Mouse (Mus musculus) midbrain, embryonic 15.5 days (tissue): ENCODE measurements around the gene Ndufs7. TPM values are rescaled to one million over a fixed set of nuclear protein-coding genes. Genes with fewer than 3 reads are reported as not detected.

Source experiments
- ATAC-seq: fragments of 200-750 bp; cut with Nextera tagmentation; replicated peaks from 2 replicates; pipeline ENCODE4 v1.8.0; 2017; ENCODE audit warnings: moderate TSS enrichment
- H3K27ac ChIP-seq: fragments of 300-500 bp; sonication (generic); 2 replicates; pipeline ENCODE4 v1.5.1; 2015; ENCODE audit warnings: mild to moderate bottlenecking, inconsistent platforms
- H3K27me3 ChIP-seq: fragments of 300-500 bp; sonication (generic); replicated peaks from 2 replicates; pipeline ENCODE4 v1.6.1; 2015; ENCODE audit warnings: inconsistent platforms
- H3K36me3 ChIP-seq: fragments of 300-500 bp; sonication (generic); replicated peaks from 2 replicates; pipeline ENCODE4 v1.6.1; 2015; ENCODE audit warnings: inconsistent platforms
- H3K4me1 ChIP-seq: fragments of 300-500 bp; sonication (generic); 2 replicates; pipeline ENCODE4 v1.6.1; 2015; ENCODE audit warnings: inconsistent platforms
- H3K4me2 ChIP-seq: fragments of 300-500 bp; sonication (generic); 2 replicates; pipeline ENCODE4 v1.6.1; 2015; ENCODE audit warnings: inconsistent platforms, mild to moderate bottlenecking, moderate library complexity
- H3K4me3 ChIP-seq: fragments of 300-500 bp; sonication (generic); 2 replicates; pipeline ENCODE4 v1.5.1; 2015; ENCODE audit warnings: mild to moderate bottlenecking, inconsistent platforms
- H3K9ac ChIP-seq: fragments of 300-500 bp; sonication (generic); 2 replicates; pipeline ENCODE4 v1.6.1; 2015; ENCODE audit warnings: mild to moderate bottlenecking, inconsistent platforms
- H3K9me3 ChIP-seq: fragments of 300-500 bp; sonication (generic); 2 replicates; pipeline ENCODE4 v1.6.1; 2016; ENCODE audit warnings: inconsistent platforms
- whole genome bisulfite sequencing: fragments of 180-500 bp; shearing (Covaris S2); methylation state at CpG from one replicate; pipeline ENCODE4 v1.1.7; 2015; ENCODE audit warnings: mixed read lengths; 5-methylcytosine and 5-hydroxymethylcytosine counted together
- polyA plus RNA-seq: library from polyadenylated mRNA; unstranded; fragments of >200 nt; fragmentation: Nextera tagmentation; extraction: Ambion mirVana; gene quantifications from 2 replicates; pipeline ENCODE4 v1.2.1, GENCODE M21; 2015

Ndufs7 gene
- polyA plus RNA-seq, 1 experiment from 2014 or later, result 290 TPM

DNA sequence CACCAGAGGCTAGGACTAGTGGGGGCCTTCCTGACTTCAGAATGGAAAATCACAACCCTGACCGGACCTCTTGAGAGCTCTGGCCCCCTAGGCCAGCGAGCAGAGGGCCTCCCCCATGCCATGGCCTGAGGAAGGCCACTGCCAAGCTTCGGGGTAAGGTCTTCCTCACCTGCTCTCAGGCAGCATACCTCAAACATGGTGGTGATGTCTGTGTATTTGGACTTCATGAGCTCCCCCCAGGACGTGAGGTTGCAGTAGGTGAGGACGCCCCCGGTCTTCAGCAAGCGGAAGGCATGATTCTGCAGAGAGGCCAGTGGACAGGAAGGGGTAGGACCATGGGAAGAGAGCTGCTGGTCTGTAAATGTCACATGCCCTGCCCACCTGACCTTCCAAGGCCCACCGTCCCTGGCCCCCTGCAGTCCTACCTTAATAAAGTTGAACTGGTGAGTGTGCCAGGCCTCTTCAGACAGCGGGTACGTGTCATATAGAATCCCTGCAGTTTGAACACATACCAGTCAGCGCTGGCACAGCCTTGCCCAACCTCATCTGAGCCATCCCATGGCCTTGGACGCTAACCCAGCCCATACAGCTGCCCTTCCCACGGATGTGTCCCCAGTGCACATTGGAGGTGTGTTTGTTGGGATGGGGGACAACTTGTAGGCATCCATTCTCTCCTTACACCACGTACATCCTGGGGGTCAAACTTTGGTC lies 10.0 kb downstream of the Ndufs7 start:
- H3K4me2 ChIP-seq, result no peak overlapping the region
- no peaks in the 10 kb centered on the region for H3K27me3 ChIP-seq
- 0 out of 2 replicates have a peak overlapping the region, but pooled peaks have one; percentile 17 for H3K9ac ChIP-seq
- ATAC-seq, result no peak
- H3K4me3 ChIP-seq, result no peak overlapping the region
- peaks cover 36% of the 10 kb centered on the region for H3K4me1 ChIP-seq
- H3K27ac ChIP-seq, result no peak overlapping the region
- H3K9me3 ChIP-seq, result no peaks in the 10 kb centered on the region
- WGBS, result 93% methylated on average over 14 of the region's 14 CpGs
- peaks cover 24% of the 10 kb centered on the region; the same call in 1 of the 2 replicates for H3K36me3 ChIP-seq

DNA sequence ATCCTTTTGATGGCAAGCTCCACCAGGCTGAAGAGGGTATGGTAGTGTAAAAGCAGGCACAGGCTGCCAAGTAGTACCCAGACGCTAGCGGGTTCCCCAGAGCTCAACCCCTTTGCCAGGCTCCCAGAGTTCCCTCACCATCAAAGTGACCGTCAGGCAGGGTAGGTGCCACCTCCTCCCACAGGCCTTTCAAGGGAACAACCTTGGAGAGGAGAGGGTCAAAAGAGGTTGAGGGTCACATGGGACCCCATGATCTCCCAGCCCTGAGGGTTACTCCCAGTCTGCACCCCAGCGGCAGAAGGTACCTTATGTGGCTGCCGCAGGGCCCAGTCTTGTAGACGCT lies 10.5 kb downstream of the Ndufs7 start:
- whole genome bisulfite sequencing, result 68% methylated on average over 6 of the region's 6 CpGs
- ATAC-seq, result no peak
- no peak overlapping the region for H3K4me3 ChIP-seq

DNA sequence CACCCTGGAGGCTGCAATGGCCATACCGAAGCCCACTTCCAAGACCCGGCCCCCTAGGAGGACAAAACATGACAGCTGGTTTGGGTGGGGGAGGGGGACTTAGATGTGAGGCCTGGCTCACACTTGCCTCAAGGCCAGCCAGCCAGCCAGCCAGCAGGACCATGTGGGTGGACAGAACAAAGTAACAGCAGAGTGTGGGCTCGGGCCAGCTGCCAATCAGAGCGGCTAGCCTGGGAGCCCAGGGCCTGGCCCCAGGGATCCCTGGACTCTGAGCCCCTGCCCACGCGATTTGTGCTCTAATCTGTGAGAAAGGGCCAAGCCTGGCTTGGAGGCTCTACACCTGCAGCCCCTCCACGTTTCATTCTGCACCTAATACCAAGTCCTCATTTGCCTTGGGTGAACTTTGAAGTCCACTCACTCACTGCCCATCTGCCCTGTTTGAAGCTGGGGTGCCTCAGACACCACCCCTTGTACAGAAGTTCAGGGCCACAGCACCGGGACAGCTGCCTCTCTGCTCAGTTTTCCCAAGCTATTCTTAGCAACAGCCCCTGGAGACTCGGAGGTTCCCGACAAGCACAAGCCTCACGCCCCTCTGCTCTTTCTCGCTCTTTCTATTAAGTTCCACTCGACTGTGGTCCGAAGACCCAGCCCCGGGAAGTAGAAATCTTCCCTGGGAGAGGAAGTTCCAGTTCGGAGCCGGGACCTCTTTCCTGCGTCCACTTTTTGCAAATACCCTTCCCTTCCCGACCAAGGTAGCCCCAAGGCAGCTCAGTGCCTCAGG lies 11.1 kb downstream of the Ndufs7 start:
- 3% methylated on average over 19 of the region's 19 CpGs for WGBS
- no peaks in the 10 kb centered on the region for H3K9me3 ChIP-seq
- peak overlapping the region; percentile 63 for H3K9ac ChIP-seq
- peak overlapping the region; percentile 86 for H3K27ac ChIP-seq
- ATAC-seq, result no peak
- peak overlapping the region; percentile 86 for H3K4me2 ChIP-seq
- peak overlapping the region; percentile 47 for H3K4me3 ChIP-seq
- H3K36me3 ChIP-seq, result peaks cover 18% of the 10 kb centered on the region; the same call in 1 of the 2 replicates
- H3K4me1 ChIP-seq, result peaks cover 42% of the 10 kb centered on the region
- H3K27me3 ChIP-seq, result no peaks in the 10 kb centered on the region

More for the DNA sequence above, 10.5 kb downstream of the Ndufs7 start:
- Histone ChIP-seq H3K4me2 (peak overlapping the region; percentile 86), H3K4me1 (peaks cover 40% of the 10 kb centered on the region), H3K9ac (no peak overlapping the region), H3K36me3 (peaks cover 24% of the 10 kb centered on the region; the same call in 1 of the 2 replicates), H3K27me3 (no peaks in the 10 kb centered on the region), H3K9me3 (no peaks in the 10 kb centered on the region), H3K27ac (no peak overlapping the region)

DNA sequence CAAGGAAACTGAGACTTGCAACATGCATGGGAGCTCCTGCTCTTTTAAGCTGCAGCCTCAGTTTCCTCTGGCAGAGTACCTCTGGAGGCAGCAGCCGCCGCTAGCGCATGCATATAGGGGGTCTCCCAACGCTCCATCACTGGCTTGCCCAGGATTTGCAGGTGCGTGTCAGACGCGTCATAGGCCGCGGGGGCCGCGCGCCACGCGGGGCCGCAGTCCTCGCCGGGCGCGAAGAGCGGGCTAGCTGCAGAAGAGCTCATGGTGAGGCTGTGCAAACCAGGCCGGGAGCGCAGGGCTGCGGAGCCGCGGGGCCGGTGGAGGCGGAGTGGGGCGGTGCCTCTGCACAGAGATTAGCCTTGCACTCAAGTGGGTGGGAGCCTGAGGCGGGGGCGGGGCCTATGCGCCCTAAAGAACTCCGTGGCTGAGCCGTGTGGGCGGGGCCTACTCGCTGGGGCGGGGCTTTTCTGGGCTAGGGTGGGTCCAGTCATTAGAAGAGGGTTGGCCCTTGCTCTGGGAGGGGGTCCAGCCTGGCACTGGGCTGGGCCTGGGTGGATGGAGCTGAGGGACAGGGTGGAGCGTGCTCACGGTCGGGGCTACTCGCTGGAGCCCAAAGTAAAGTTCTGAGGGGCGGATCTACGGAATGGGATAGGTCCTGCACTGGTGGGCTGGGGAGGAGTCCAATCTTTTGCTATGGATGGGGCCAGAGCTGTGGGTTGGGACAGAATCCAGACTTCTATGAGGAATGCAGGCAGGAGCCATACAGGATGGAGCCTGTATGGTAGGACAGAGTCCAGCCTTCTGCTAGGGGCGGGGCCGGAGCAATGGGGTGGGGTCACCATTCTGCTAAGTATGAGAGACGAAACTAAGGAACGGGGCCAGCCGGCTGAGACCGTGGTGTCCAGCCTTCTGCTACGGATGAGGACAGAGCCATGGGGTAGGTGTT lies 12.0 kb downstream of the Ndufs7 start, which contains the start of the genes Gamt and Dazap1:
Gene Gamt, minus strand, starts transcription at position 371 of the 943 bp plus-strand sequence.
Gene Dazap1, plus strand, starts transcription at position 845 of the 943 bp plus-strand sequence.
- H3K9me3 ChIP-seq, result no peaks in the 10 kb centered on the region
- peak within 1 kb of the TSS; percentile 86 for H3K4me2 ChIP-seq
- H3K9ac ChIP-seq, result peak within 1 kb of the TSS; percentile 63
- WGBS, result 1% methylated on average over 43 of the region's 49 CpGs
- peak within 1 kb of the TSS; percentile 86 for H3K27ac ChIP-seq
- ATAC-seq, result peak; percentile 73
- H3K4me1 ChIP-seq, result peaks cover 47% of the 10 kb centered on the region
- H3K4me3 ChIP-seq, result peak within 1 kb of the TSS; percentile 47
- H3K36me3 ChIP-seq, result peaks cover 9% of the 10 kb centered on the region; the same call in 1 of the 2 replicates
- H3K27me3 ChIP-seq, result no peaks in the 10 kb centered on the region

DNA sequence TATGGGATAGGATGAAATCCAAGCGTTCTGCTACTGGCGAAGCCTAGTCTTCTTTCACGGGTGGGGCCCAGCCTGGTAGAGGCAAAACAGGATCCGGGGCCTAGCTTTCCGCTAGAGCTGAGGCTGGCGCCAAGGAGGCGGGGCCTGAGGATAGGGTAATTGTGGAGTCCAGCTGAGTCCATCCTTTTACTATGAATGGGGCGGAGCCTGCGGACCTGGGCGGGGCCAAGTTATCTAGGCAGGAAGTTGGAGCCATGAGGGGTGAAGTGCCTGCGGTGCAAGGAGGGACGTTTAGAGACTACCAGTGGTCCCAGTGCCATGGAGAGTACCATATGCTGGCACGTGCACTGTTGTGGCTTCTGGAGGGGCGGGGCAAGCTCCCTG lies 12.7 kb downstream of the Ndufs7 start:
- H3K4me3 ChIP-seq, result peak overlapping the region; percentile 47
- peaks cover 50% of the 10 kb centered on the region for H3K4me1 ChIP-seq
- H3K9ac ChIP-seq, result peak overlapping the region; percentile 63
- H3K4me2 ChIP-seq, result peak overlapping the region; percentile 86
- peaks cover 5% of the 10 kb centered on the region; the same call in 1 of the 2 replicates for H3K36me3 ChIP-seq
- ATAC-seq, result peak; percentile 40
- peak overlapping the region; percentile 86 for H3K27ac ChIP-seq
- H3K27me3 ChIP-seq, result no peaks in the 10 kb centered on the region
- H3K9me3 ChIP-seq, result no peaks in the 10 kb centered on the region
- 2% methylated on average over 14 of the region's 14 CpGs for WGBS

DNA sequence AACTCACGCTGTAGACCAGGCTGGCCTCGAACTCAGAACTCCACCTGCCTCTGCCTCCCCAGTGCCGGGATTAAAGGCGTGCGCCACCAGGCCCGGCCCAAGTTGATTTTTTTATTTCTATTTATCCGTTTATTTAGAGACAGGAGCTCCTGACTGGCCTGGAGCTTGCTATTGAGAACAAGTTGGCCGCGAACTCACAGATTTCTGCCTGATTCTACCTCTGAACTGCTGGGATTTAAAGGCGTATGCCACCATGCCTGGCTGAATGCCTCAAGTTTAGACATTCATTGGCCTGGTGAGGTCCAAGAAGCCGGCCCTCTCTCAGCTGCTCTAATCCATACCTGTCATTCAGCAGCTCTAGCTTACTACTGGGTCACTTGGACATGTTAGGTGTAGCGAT lies 13.2 kb downstream of the Ndufs7 start:
- Histone ChIP-seq H3K27ac (peak overlapping the region; percentile 86; the same call in 1 of the 2 replicates), H3K9me3 (no peaks in the 10 kb centered on the region), H3K4me3 (no peak overlapping the region), H3K27me3 (no peaks in the 10 kb centered on the region), H3K36me3 (0 out of 2 replicates have a peak, but pooled peaks cover 5% of the 10 kb centered on the region), H3K9ac (no peak overlapping the region), H3K4me2 (peak overlapping the region; percentile 86), H3K4me1 (peaks cover 56% of the 10 kb centered on the region)
- WGBS, result 73% methylated on average over 12 of the region's 12 CpGs
- no peak for ATAC-seq

DNA sequence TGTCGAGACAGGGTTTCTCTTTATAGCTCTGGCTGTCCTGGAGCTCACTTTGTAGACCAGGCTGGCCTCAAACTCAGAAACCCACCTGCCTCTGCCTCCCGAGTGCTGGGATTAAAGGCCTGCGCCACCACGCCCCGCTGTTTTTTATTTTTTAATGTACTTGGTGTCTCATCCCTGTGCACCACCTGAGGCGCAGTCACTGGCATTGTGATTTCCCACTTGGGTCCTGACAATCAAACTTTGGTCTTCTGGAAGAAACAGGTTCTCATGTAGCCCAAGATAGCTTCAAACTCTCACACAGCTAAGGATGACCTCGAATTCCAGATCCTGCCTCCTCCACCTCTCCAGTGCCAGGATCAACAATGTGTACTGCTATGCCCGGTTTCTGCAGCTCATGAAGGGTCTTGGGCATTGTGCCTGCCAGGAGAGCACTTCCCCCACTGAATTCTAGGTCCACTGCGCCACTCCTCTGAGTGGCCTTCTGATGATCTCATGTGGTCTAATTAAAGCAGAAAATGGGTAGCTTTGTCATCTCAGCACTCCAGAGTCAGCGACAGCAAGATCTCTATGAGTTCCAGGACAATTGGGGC lies 13.9 kb downstream of the Ndufs7 start:
- no peak overlapping the region for H3K27ac ChIP-seq
- no peaks in the 10 kb centered on the region for H3K27me3 ChIP-seq
- H3K9ac ChIP-seq, result no peak overlapping the region
- no peak overlapping the region for H3K4me3 ChIP-seq
- no peaks in the 10 kb centered on the region for H3K9me3 ChIP-seq
- H3K36me3 ChIP-seq, result 0 out of 2 replicates have a peak, but pooled peaks cover 5% of the 10 kb centered on the region
- ATAC-seq, result no peak
- H3K4me1 ChIP-seq, result peaks cover 63% of the 10 kb centered on the region
- WGBS, result 91% methylated on average over 10 of the region's 10 CpGs
- H3K4me2 ChIP-seq, result no peak overlapping the region

DNA sequence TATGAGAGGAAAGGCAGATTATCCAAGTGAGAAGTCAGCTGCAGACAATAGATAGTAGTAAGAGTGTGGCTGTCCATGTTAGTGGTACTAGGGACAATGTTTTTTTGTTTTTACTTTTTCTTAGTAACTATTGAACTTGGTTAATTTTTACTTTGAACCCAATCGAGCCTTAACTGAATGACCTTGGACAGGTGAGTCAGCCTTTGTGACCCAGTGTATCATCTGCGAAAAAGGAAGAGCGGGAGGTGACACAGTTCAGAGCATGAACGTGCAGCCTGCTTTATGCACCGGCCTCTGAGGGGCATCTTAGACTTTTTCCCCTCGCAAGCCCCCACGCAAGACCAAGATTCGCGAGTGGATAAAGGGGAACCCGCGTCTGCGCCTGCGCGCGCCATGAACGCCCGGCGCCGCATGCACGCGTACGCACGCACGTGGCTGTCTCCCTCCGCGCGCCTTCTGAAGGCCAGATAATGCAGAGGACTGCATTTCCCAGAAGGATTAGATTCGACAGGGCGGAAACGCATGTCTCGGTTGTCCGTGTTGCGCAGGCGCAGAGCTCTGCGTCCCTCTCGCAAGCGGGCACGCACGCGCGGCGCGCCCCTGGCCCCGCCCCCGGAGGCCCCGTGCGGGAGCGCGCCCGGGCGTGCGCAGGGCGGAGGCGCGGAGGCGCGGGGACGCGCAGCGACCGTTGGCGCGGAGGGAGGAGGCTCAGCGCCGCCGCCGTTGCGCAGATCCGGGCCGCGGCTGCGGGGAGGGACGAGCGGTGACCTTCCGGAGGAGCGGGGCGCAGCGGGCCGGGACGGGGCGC lies 15.6 kb downstream of the Ndufs7 start:
- peak; percentile 76 for ATAC-seq
- Histone ChIP-seq H3K27ac (peak overlapping the region; percentile 81), H3K4me1 (peaks cover 77% of the 10 kb centered on the region), H3K4me2 (peak overlapping the region; percentile 74), H3K27me3 (no peaks in the 10 kb centered on the region), H3K9me3 (no peaks in the 10 kb centered on the region), H3K36me3 (no peaks in the 10 kb centered on the region), H3K4me3 (peak overlapping the region; percentile 93), H3K9ac (peak overlapping the region; percentile 96)
- WGBS, result 1% methylated on average over 75 of the region's 81 CpGs

DNA sequence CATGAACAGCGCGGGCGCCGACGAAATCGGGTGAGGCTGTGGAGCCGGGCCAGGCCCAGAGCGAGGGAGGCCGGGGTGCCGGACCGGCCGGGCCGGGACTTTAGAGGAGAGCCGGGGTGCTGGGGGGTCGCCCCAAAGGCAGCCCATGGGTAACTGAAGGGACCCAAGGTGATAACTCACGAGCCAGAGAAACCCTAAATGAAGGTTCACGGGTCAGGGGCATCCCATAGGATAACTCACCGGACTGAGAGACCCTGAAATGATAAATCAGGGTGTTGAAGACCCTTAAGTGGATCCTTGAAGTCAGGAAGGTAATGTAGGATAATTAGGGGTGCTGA lies 16.2 kb downstream of the Ndufs7 start:
- Histone ChIP-seq H3K4me1 (peaks cover 75% of the 10 kb centered on the region), H3K9ac (peak overlapping the region; percentile 96), H3K36me3 (no peaks in the 10 kb centered on the region), H3K4me2 (peak overlapping the region; percentile 74), H3K9me3 (no peaks in the 10 kb centered on the region), H3K27me3 (no peaks in the 10 kb centered on the region), H3K27ac (peak overlapping the region; percentile 81), H3K4me3 (peak overlapping the region; percentile 93)
- ATAC-seq, result no peak
- under 1% methylated on average over 18 of the region's 18 CpGs for WGBS

DNA sequence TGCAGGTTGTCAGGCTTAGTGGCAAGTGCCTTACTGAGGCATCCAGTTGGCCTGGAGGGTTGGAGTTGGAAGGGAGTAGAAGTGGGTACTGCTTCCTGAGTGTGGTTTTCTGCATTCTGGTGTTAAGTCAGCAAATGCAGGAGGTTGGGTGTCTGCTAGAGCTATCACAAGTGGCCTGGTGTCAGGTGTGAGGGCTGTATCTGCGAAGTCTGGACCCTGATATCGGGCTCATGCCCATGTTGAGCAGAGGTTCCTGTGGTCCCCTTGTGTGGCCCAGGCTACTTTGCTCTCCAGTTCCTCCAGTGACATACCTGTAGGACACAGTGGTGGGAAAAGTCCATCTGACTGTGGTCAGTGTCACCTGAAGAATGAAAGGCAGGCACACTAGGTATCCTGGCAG lies 21.2 kb downstream of the Ndufs7 start:
- H3K4me3 ChIP-seq, result no peak overlapping the region
- H3K4me1 ChIP-seq, result peaks cover 60% of the 10 kb centered on the region
- H3K36me3 ChIP-seq, result no peaks in the 10 kb centered on the region
- no peak for ATAC-seq
- no peaks in the 10 kb centered on the region for H3K9me3 ChIP-seq
- 0 out of 2 replicates have a peak overlapping the region, but pooled peaks have one; percentile 5 for H3K9ac ChIP-seq
- no peaks in the 10 kb centered on the region for H3K27me3 ChIP-seq
- no peak overlapping the region for H3K27ac ChIP-seq
- 93% methylated on average over 2 of the region's 2 CpGs for WGBS
- H3K4me2 ChIP-seq, result no peak overlapping the region

DNA sequence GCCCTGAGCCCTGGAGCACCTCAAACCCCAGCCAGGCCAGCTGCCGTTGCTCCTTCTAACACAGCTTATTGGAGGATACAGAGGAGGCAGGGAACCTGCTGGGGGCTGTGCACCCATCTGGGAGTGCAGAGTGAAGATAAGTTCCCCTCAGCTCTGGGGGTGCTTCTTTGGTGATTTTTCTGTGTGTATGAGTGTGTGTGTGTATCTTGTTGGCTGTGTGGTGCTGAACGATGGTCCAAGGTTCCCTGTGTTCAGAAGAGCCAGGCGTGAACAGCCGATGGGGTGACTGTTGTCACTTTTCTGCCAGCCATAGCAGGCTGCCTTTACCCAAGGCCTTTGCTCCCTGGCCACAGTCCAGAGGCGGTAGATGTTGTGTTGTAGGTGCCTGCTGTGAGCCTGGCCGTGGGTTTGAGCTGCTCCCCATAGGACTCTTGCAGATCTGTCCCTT lies 21.8 kb downstream of the Ndufs7 start:
- no peaks in the 10 kb centered on the region for H3K9me3 ChIP-seq
- H3K4me3 ChIP-seq, result no peak overlapping the region
- 67% methylated on average over 6 of the region's 6 CpGs for WGBS
- H3K4me2 ChIP-seq, result no peak overlapping the region
- 0 out of 2 replicates have a peak overlapping the region, but pooled peaks have one; percentile 5 for H3K9ac ChIP-seq
- peaks cover 56% of the 10 kb centered on the region for H3K4me1 ChIP-seq
- H3K27me3 ChIP-seq, result no peaks in the 10 kb centered on the region
- no peaks in the 10 kb centered on the region for H3K36me3 ChIP-seq
- ATAC-seq, result no peak
- no peak overlapping the region for H3K27ac ChIP-seq
